Mouse (Mus musculus) bone marrow, adult 2 months (tissue): ENCODE data around the gene A830031A19Rik. TPM values are rescaled to one million over a fixed set of nuclear protein-coding genes. Genes with fewer than 3 reads are reported as not detected.
A peak's percentile ranks its signal among the peaks of the same experiment; 100 is the strongest.

Source experiments
- H3K27ac ChIP-seq: fragments of 200-500 bp; 2 replicates; pipeline ENCODE4 v1.5.1; 2012; ENCODE audit warnings: low read depth, mild to moderate bottlenecking, control low read depth, inconsistent platforms, low read length; ENCODE audit not compliant: control insufficient read depth, poor library complexity, insufficient read depth
- H3K4me1 ChIP-seq: fragments of 200-500 bp; 2 replicates; pipeline ENCODE4 v1.6.1; 2011; ENCODE audit warnings: low read length; ENCODE audit not compliant: control insufficient read depth, insufficient read depth
- H3K4me3 ChIP-seq: fragments of 200-500 bp; replicated peaks from 2 replicates; pipeline ENCODE3; 2011; ENCODE audit warnings: mild to moderate bottlenecking, low read depth, low read length, control low read depth; ENCODE audit not compliant: control insufficient read depth
- CTCF ChIP-seq: fragments of 200-500 bp; IDR thresholded peaks from 2 replicates; pipeline ENCODE4 v1.5.1; 2011; ENCODE audit warnings: low read length, control low read depth; ENCODE audit not compliant: control insufficient read depth, insufficient read depth
- POLR2A ChIP-seq: fragments of 200-500 bp; IDR thresholded peaks from 2 replicates; pipeline ENCODE4 v1.6.1; 2011; ENCODE audit warnings: low read depth, mild to moderate bottlenecking, control low read depth, low read length, borderline replicate concordance; ENCODE audit not compliant: control insufficient read depth
- WGBS: fragments of 180-500 bp; shearing (Covaris S2); methylation state at CpG from one replicate; pipeline ENCODE4 v1.1.7; 2018; 5-methylcytosine and 5-hydroxymethylcytosine counted together
- polyA plus RNA-seq: library from polyadenylated mRNA; stranded (reverse); fragments of >200 nt; gene quantifications from 2 replicates; pipeline ENCODE4 v1.2.4, GENCODE M21; 2011; ENCODE audit warnings: low replicate concordance; ENCODE audit not compliant: missing spikeins, insufficient read depth, insufficient read length

Gene A830031A19Rik
- not detected in 2 replicates for polyA plus RNA-seq

GRCm38 (mm10) chr11:24074634-24075104 is at the start of gene A830031A19Rik:
Gene A830031A19Rik, minus strand, starts transcription at chr11:24075054.
- H3K4me1 ChIP-seq: no peaks in the 10 kb centered on the region; the same call in 1 of the 2 replicates
- WGBS: under 1% methylated on average over 11 of the region's 11 CpGs
- H3K4me3 ChIP-seq: peak within 1 kb of the TSS; percentile 94
- TF ChIP-seq POLR2A (no peak), CTCF (no peak)
- peak within 1 kb of the TSS; percentile 88 for H3K27ac ChIP-seq

GRCm38 (mm10) chr11:24123991-24124390 is 49.1 kb upstream of the A830031A19Rik start:
- TF ChIP-seq CTCF: no peak
- TF ChIP-seq POLR2A: no peak
- Histone ChIP-seq H3K27ac (no peak overlapping the region), H3K4me3 (no peak overlapping the region), H3K4me1 (peaks cover 14% of the 10 kb centered on the region)
- 36% methylated on average over 2 of the region's 2 CpGs for whole genome bisulfite sequencing

- 63% methylated on average over 7 of the region's 7 CpGs for WGBS
- peaks cover 14% of the 10 kb centered on the region for H3K4me1 ChIP-seq
- no peak overlapping the region for H3K27ac ChIP-seq
Observed at GRCm38 (mm10) chr11:24122899-24123298, 48.0 kb upstream of the A830031A19Rik start.

GRCm38 (mm10) chr11:24121136-24121535 is 46.3 kb upstream of the A830031A19Rik start:
- no peak overlapping the region for H3K27ac ChIP-seq
- H3K4me3 ChIP-seq: no peak overlapping the region
- H3K4me1 ChIP-seq: peaks cover 11% of the 10 kb centered on the region
- 36% methylated on average over 9 of the region's 9 CpGs for WGBS
- TF ChIP-seq CTCF: no peak
- no peak for TF ChIP-seq POLR2A

More at GRCm38 (mm10) chr11:24122899-24123298, 48.0 kb upstream of the A830031A19Rik start:
- H3K4me3 ChIP-seq: no peak overlapping the region
- TF ChIP-seq CTCF (no peak), POLR2A (no peak)

- Histone ChIP-seq H3K4me3 (no peak overlapping the region), H3K27ac (no peak overlapping the region), H3K4me1 (peaks cover 12% of the 10 kb centered on the region)
- WGBS: 70% methylated on average over 7 of the region's 7 CpGs
- TF ChIP-seq CTCF: no peak
- TF ChIP-seq POLR2A: no peak
Observed at GRCm38 (mm10) chr11:24116582-24117318, 41.9 kb upstream of the A830031A19Rik start.

GRCm38 (mm10) chr11:24116041-24116440 is 41.2 kb upstream of the A830031A19Rik start:
- peak overlapping the region; percentile 38 for H3K27ac ChIP-seq
- 77% methylated on average over 2 of the region's 2 CpGs for WGBS
- H3K4me3 ChIP-seq: no peak overlapping the region
- peaks cover 10% of the 10 kb centered on the region for H3K4me1 ChIP-seq
- TF ChIP-seq POLR2A: no peak

- TF ChIP-seq CTCF (no peak), POLR2A (no peak)
- Histone ChIP-seq H3K4me1 (peaks cover 8% of the 10 kb centered on the region), H3K27ac (no peak overlapping the region), H3K4me3 (no peak overlapping the region)
- WGBS: 73% methylated on average over 12 of the region's 12 CpGs
Observed at GRCm38 (mm10) chr11:24115017-24115752, 40.3 kb upstream of the A830031A19Rik start.

GRCm38 (mm10) chr11:24111720-24112119 is 36.9 kb upstream of the A830031A19Rik start:
- H3K4me3 ChIP-seq: no peak overlapping the region
- no peak overlapping the region for H3K27ac ChIP-seq
- peaks cover 9% of the 10 kb centered on the region for H3K4me1 ChIP-seq
- no peak for TF ChIP-seq POLR2A
- TF ChIP-seq CTCF: no peak
- 26% methylated on average over 6 of the region's 6 CpGs for WGBS
